Mouse (Mus musculus) left cerebral cortex, adult 2 months (tissue): Measurements from ENCODE around the gene Toporsl. TPM values are rescaled to one million over a fixed set of nuclear protein-coding genes. Genes with fewer than 3 reads are reported as not detected.

Experiments used
- DNase-seq, 2 experiments: peaks; one replicate each; pipeline ENCODE4 v3.0.0; 2021 to 2022; ENCODE audit warnings: low spot score in 2 of 2, mixed read lengths in 1 of 2; ENCODE audit errors: extremely low spot score in 1 of 2
- H3K27ac ChIP-seq: fragments of 200-600 bp; 2 replicates; pipeline ENCODE4 v1.8.1; 2022
- H3K4me3 ChIP-seq: fragments of 200-600 bp; 2 replicates; pipeline ENCODE4 v1.8.1; 2022
- CTCF ChIP-seq: fragments of 200-600 bp; IDR thresholded peaks from 2 replicates; pipeline ENCODE4 v1.8.1; 2022; ENCODE audit warnings: antibody characterized with exemption, mild to moderate bottlenecking, moderate library complexity
- intact Hi-C: fragments of 180-260 bp; cut with DNase I; formaldehyde crosslinking; loops from one replicate; pipeline ENCODE4 v1.15.1; 2025
- long read RNA-seq, 2 experiments: library from polyadenylated mRNA; stranded (forward); transcript quantifications; one replicate each; pipeline ENCODE4 v2.0.0; 2021; ENCODE audit warnings: borderline mapping rate in 2 of 2
- total RNA-seq, 2 experiments: library from RNA; stranded (reverse); gene quantifications; 2 replicates each; pipeline ENCODE4 v1.2.3; 2021

Gene Toporsl
- total RNA-seq, result not detected
- long read RNA-seq, experiment 1, result 0 reads
- long read RNA-seq, experiment 2, result 0 reads

- DNase-seq, result no peak
- intact Hi-C loops, result no loop called here
- no peak within 1 kb of the TSS for H3K27ac ChIP-seq
- TF ChIP-seq CTCF, result no peak
- H3K4me3 ChIP-seq, result no peak within 1 kb of the TSS
Observed at GRCm38 (mm10) chr4:52595927-52596326, at the start of gene Toporsl. Toporsl (plus strand) TSS chr4:52596274.

- Histone ChIP-seq H3K27ac (no peak overlapping the region), H3K4me3 (no peak overlapping the region)
- DNase-seq, result no peak
- no peak for TF ChIP-seq CTCF
- intact Hi-C loops, result no loop called here
Observed at GRCm38 (mm10) chr4:52557672-52558071, 38.4 kb upstream of the Toporsl start.

- no peak overlapping the region for H3K4me3 ChIP-seq
- no peak for TF ChIP-seq CTCF
- no peak for DNase-seq
- intact Hi-C loops, result no loop called here
- no peak overlapping the region for H3K27ac ChIP-seq
Observed at GRCm38 (mm10) chr4:52558080-52558479, 38.0 kb upstream of the Toporsl start.

- intact Hi-C loops, result no loop called here
- no peak for DNase-seq
- no peak overlapping the region for H3K4me3 ChIP-seq
- TF ChIP-seq CTCF, result no peak
- no peak overlapping the region for H3K27ac ChIP-seq
Observed at GRCm38 (mm10) chr4:52563859-52564258, 32.2 kb upstream of the Toporsl start.

- no peak overlapping the region for H3K27ac ChIP-seq
- no peak for TF ChIP-seq CTCF
Observed at GRCm38 (mm10) chr4:52586194-52586734, 9.8 kb upstream of the Toporsl start.

GRCm38 (mm10) chr4:52593821-52594356, 2.2 kb upstream of the Toporsl start:
- no peak for TF ChIP-seq CTCF
- DNase-seq, result no peak
- intact Hi-C loops, result no loop called here
- H3K27ac ChIP-seq, result no peak overlapping the region
- no peak overlapping the region for H3K4me3 ChIP-seq

More at GRCm38 (mm10) chr4:52586194-52586734, 9.8 kb upstream of the Toporsl start:
- DNase-seq, result no peak
- intact Hi-C loops, result no loop called here
- H3K4me3 ChIP-seq, result no peak overlapping the region

GRCm38 (mm10) chr4:52594632-52595031, 1.4 kb upstream of the Toporsl start:
- H3K4me3 ChIP-seq, result no peak overlapping the region
- intact Hi-C loops, result no loop called here
- DNase-seq, result no peak
- TF ChIP-seq CTCF, result no peak
- H3K27ac ChIP-seq, result no peak overlapping the region

- intact Hi-C loops, result no loop called here
- no peak overlapping the region for H3K27ac ChIP-seq
- DNase-seq, result no peak
- H3K4me3 ChIP-seq, result no peak overlapping the region
- no peak for TF ChIP-seq CTCF
Observed at GRCm38 (mm10) chr4:52598180-52598881, 2.3 kb downstream of the Toporsl start.

- intact Hi-C loops, result no loop called here
- no peak overlapping the region for H3K4me3 ChIP-seq
- TF ChIP-seq CTCF, result no peak
- no peak overlapping the region for H3K27ac ChIP-seq
- no peak for DNase-seq
Observed at GRCm38 (mm10) chr4:52606923-52607322, 10.8 kb downstream of the Toporsl start.

- no peak for TF ChIP-seq CTCF
- intact Hi-C loops, result no loop called here
Observed at GRCm38 (mm10) chr4:52634986-52635385, 38.9 kb downstream of the Toporsl start.

GRCm38 (mm10) chr4:52647791-52648190, 51.7 kb downstream of the Toporsl start:
- H3K27ac ChIP-seq, result no peak overlapping the region
- TF ChIP-seq CTCF, result no peak
- DNase-seq, result no peak
- no peak overlapping the region for H3K4me3 ChIP-seq
- intact Hi-C loops, result no loop called here

More at GRCm38 (mm10) chr4:52634986-52635385, 38.9 kb downstream of the Toporsl start:
- Histone ChIP-seq H3K4me3 (no peak overlapping the region), H3K27ac (no peak overlapping the region)
- no peak for DNase-seq

- DNase-seq, result no peak
- intact Hi-C loops, result no loop called here
- Histone ChIP-seq H3K27ac (no peak overlapping the region), H3K4me3 (no peak overlapping the region)
- no peak for TF ChIP-seq CTCF
Observed at GRCm38 (mm10) chr4:52659701-52660100, 63.6 kb downstream of the Toporsl start.
